Mouse (Mus musculus) ES-E14 (cell line): ENCODE measurements around the gene Fat4. TPM values are rescaled to one million over a fixed set of nuclear protein-coding genes. Genes with fewer than 3 reads are reported as not detected.

ENCODE experiments used
- DNase-seq: peaks from one replicate; pipeline ENCODE4 v3.0.0-alpha.2; 2013; ENCODE audit warnings: low read depth, low spot score
- H3K27ac ChIP-seq: 2 replicates; pipeline ENCODE4 v1.5.1; 2012; ENCODE audit warnings: low read depth, mild to moderate bottlenecking, low read length, moderate library complexity, mixed read lengths; ENCODE audit not compliant: poor library complexity, insufficient read depth, severe bottlenecking
- H3K36me3 ChIP-seq: 2 replicates; pipeline ENCODE4 v1.6.1; 2012; ENCODE audit warnings: mild to moderate bottlenecking, low read length, moderate library complexity, mixed read lengths; ENCODE audit not compliant: control insufficient read depth, poor library complexity, insufficient read depth, severe bottlenecking
- H3K4me1 ChIP-seq, 2 experiments: fragments of 150-350 bp in 1 of 2; sonication (generic) in 1 of 2; 2 replicates each; pipeline ENCODE4 v1.6.1; 2012; ENCODE audit warnings: low read length in 2 of 2, mild to moderate bottlenecking in 1 of 2, mixed read lengths in 1 of 2; ENCODE audit not compliant: control insufficient read depth in 2 of 2, insufficient read depth in 2 of 2, poor library complexity in 1 of 2
- H3K4me3 ChIP-seq, 2 experiments: fragments of 150-350 bp in 1 of 2; sonication (generic) in 1 of 2; 2 replicates each; pipeline ENCODE4 v1.5.1; 2012; ENCODE audit warnings: low read length in 2 of 2, low read depth in 1 of 2, mild to moderate bottlenecking in 1 of 2, mixed read lengths in 1 of 2; ENCODE audit not compliant: insufficient read depth in 1 of 2, poor library complexity in 1 of 2, severe bottlenecking in 1 of 2
- H3K9ac ChIP-seq: 2 replicates; pipeline ENCODE4 v1.6.1; 2012; ENCODE audit warnings: low read depth, mild to moderate bottlenecking, low read length, mixed read lengths; ENCODE audit not compliant: poor library complexity, insufficient read depth, severe bottlenecking
- H3K9me3 ChIP-seq: fragments of 150-350 bp; sonication (generic); 2 replicates; pipeline ENCODE4 v1.6.1; 2012; ENCODE audit warnings: low read depth, mild to moderate bottlenecking, low read length; ENCODE audit not compliant: control insufficient read depth, insufficient read depth
- CHD2 ChIP-seq: IDR thresholded peaks from 2 replicates; pipeline ENCODE4 v1.6.1; 2014; ENCODE audit warnings: mild to moderate bottlenecking, low read depth, low read length, inconsistent platforms
- HCFC1 ChIP-seq: IDR thresholded peaks from 2 replicates; pipeline ENCODE4 v1.6.1; 2012; ENCODE audit warnings: low read length, inconsistent platforms, borderline replicate concordance; ENCODE audit not compliant: insufficient read depth
- MAFK ChIP-seq: IDR thresholded peaks from 2 replicates; pipeline ENCODE4 v1.6.1; 2014; ENCODE audit warnings: mild to moderate bottlenecking, low read depth, low read length, inconsistent platforms; ENCODE audit not compliant: insufficient read depth
- ZC3H11A ChIP-seq: IDR thresholded peaks from 2 replicates; pipeline ENCODE4 v1.6.1; 2012; ENCODE audit warnings: low read depth, mild to moderate bottlenecking, inconsistent platforms, low read length, borderline replicate concordance
- ZNF384 ChIP-seq: IDR thresholded peaks from 2 replicates; pipeline ENCODE4 v1.6.1; 2012; ENCODE audit warnings: low read depth, low read length, inconsistent platforms
- in situ Hi-C, 2 experiments: fragments of 600-800 bp; cut with MboI; formaldehyde crosslinking; loops; one replicate each; pipeline ENCODE4 v1.15.1; 2025; ENCODE audit warnings: low sequenced_read_pairs in 2 of 2, inconsistent platforms in 1 of 2; ENCODE audit not compliant: unreplicated experiment in 2 of 2
- total RNA-seq: library from RNA; depleted of rRNA; stranded (reverse); fragments of 300-350 nt; gene quantifications from 2 replicates; pipeline ENCODE4 v1.2.3, GENCODE M21; 2012

Gene Fat4
- total RNA-seq, 1 experiment, result 0.94 TPM

GRCm38 (mm10) chr3:38921031-38921430 is 34.3 kb downstream of the Fat4 start:
- TF ChIP-seq ZNF384 (no peak), CHD2 (no peak), HCFC1 (no peak), ZC3H11A (no peak), MAFK (no peak)
- no peak for DNase-seq
- in situ Hi-C loops, result no loop called here
- no peak overlapping the region for H3K4me3 ChIP-seq
- H3K27ac ChIP-seq, result no peak overlapping the region
- H3K9ac ChIP-seq, result no peak overlapping the region
- H3K9me3 ChIP-seq, result no peaks in the 10 kb centered on the region
- no peaks in the 10 kb centered on the region for H3K36me3 ChIP-seq
- no peaks in the 10 kb centered on the region for H3K4me1 ChIP-seq

- DNase-seq, result no peak
- in situ Hi-C loops, result no loop called here
- Histone ChIP-seq H3K27ac (no peak overlapping the region), H3K9me3 (no peaks in the 10 kb centered on the region), H3K4me3 (no peak overlapping the region), H3K36me3 (no peaks in the 10 kb centered on the region), H3K4me1 (no peaks in the 10 kb centered on the region), H3K9ac (no peak overlapping the region)
- TF ChIP-seq ZNF384 (no peak), HCFC1 (no peak), ZC3H11A (no peak), MAFK (no peak), CHD2 (no peak)
Measured at GRCm38 (mm10) chr3:38923251-38923686, 36.5 kb downstream of the Fat4 start.

GRCm38 (mm10) chr3:38928076-38928686 is 41.4 kb downstream of the Fat4 start:
- H3K36me3 ChIP-seq, result no peaks in the 10 kb centered on the region
- no peak overlapping the region for H3K9ac ChIP-seq
- no peak overlapping the region for H3K27ac ChIP-seq
- H3K9me3 ChIP-seq, result no peaks in the 10 kb centered on the region
- DNase-seq, result no peak
- H3K4me1 ChIP-seq, result no peaks in the 10 kb centered on the region
- H3K4me3 ChIP-seq, result no peak overlapping the region
- TF ChIP-seq MAFK (no peak), HCFC1 (no peak), ZNF384 (no peak), ZC3H11A (no peak), CHD2 (no peak)
- in situ Hi-C loops, result no loop called here

GRCm38 (mm10) chr3:38928751-38929150 is 42.0 kb downstream of the Fat4 start:
- no peak for DNase-seq
- Histone ChIP-seq H3K4me1 (no peaks in the 10 kb centered on the region), H3K36me3 (no peaks in the 10 kb centered on the region), H3K9ac (no peak overlapping the region), H3K27ac (no peak overlapping the region), H3K4me3 (no peak overlapping the region), H3K9me3 (no peaks in the 10 kb centered on the region)
- TF ChIP-seq ZC3H11A (no peak), HCFC1 (no peak), MAFK (no peak), CHD2 (no peak), ZNF384 (no peak)
- in situ Hi-C loops, result no loop called here

GRCm38 (mm10) chr3:38934780-38935179 is 48.0 kb downstream of the Fat4 start:
- Histone ChIP-seq H3K4me1 (no peaks in the 10 kb centered on the region), H3K27ac (no peak overlapping the region), H3K9me3 (no peaks in the 10 kb centered on the region), H3K4me3 (no peak overlapping the region), H3K9ac (no peak overlapping the region), H3K36me3 (no peaks in the 10 kb centered on the region)
- TF ChIP-seq HCFC1, result no peak
- no peak for TF ChIP-seq ZNF384
- no peak for TF ChIP-seq MAFK
- TF ChIP-seq ZC3H11A, result no peak
- no peak for TF ChIP-seq CHD2
- DNase-seq, result no peak
- in situ Hi-C loops, result no loop called here
